Mouse (Mus musculus): Measurements from ENCODE around the gene Ttc3. TPM values are rescaled to one million over a fixed set of nuclear protein-coding genes. Genes with fewer than 3 reads are reported as not detected.

Gene Ttc3
- 55.2 and 56.6 TPM in 2 replicates for polyA plus RNA-seq (2015; fragmentation: Nextera tagmentation; extraction: Ambion mirVana)

DNA sequence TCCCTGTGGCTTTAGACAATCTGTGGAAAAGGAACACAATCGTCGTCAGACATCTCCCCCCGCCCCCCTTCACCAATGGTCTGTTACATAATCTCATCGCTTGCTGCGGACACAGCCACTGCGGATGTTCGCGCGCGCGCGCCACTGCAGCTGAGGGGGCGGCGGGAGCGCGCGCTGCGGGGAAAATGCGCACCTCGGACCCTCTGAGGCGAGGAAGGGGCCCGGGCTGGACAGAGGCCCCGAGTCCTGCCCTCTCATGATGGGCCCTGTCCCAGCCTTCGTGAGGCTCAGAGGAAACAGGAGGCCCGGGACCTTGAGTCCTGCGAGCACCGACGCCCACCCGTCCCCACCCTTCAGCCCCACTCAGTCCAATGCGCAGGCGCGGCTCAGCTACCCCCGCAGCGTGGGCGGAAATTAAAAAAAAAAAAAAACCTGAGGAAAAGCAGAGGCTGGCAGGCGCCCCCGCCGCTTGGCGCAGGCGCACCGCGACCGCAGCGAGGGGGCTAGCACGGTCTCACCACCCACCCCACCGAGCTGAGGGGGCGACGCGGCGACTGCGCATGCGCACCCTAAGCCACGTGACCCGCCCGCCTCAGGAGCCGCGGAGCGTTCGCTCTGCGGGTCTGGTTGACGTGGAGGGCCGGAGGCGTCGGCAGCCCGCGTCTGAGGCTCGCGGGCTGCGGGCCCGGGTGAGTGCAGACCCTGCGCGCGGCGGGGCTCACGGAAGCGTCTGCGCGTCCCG lies at the start of gene Ttc3:
Ttc3 (plus strand) TSS at position 446 of the 742 bp plus-strand sequence.
- H3K9ac ChIP-seq (ENCODE audit: low read depth, low read length), result peak within 1 kb of the TSS; percentile 84
- no peaks in the 10 kb centered on the region for H3K36me3 ChIP-seq (ENCODE audit: control insufficient read depth, insufficient read depth)
- peak; percentile 77 for ATAC-seq
- peak within 1 kb of the TSS; percentile 88 for H3K4me2 ChIP-seq (replicated peaks; ENCODE audit: low read depth)
- no peaks in the 10 kb centered on the region for H3K27me3 ChIP-seq (replicated peaks; ENCODE audit: control insufficient read depth, insufficient read depth, low read length)
- peak within 1 kb of the TSS; percentile 87 for H3K4me3 ChIP-seq (ENCODE audit: low read depth, low read length)
- peak within 1 kb of the TSS; percentile 91 for H3K27ac ChIP-seq (ENCODE audit: low read depth, low read length)
- under 1% methylated on average over 71 of the region's 79 CpGs for WGBS
- TF ChIP-seq CTCF (IDR thresholded peaks at IDR 0.05; ENCODE audit: low read depth), result no peak
- H3K4me1 ChIP-seq (replicated peaks; ENCODE audit: control insufficient read depth, insufficient read depth, low read length), result peaks cover 4% of the 10 kb centered on the region; the same call in 1 of the 2 replicates
- no peaks in the 10 kb centered on the region for H3K9me3 ChIP-seq (ENCODE audit: control insufficient read depth)

DNA sequence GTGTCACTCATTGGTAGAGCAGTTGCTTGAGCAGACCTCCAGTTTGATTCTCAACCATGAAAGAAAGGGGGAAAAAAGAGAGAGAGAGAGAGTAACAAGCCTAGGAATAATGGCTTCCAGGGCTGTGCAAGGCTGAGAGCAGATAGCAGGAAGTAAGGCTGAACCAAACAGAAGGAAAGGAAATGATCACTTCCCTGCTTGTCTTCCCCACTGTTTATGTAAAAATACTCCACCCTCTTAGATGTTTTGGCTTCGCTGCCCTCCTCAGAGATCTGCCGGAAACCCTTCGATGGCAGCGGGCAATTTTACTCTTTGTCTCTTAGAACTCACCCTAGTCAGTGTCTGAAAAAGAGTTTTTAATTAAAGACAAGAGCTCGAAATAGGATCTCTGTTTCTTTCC lies 46.7 kb upstream of the Ttc3 start:
- 60% methylated on average over 5 of the region's 5 CpGs for WGBS
- no peak overlapping the region for H3K27ac ChIP-seq (ENCODE audit: low read depth, low read length)
- H3K36me3 ChIP-seq (ENCODE audit: control insufficient read depth, insufficient read depth), result no peaks in the 10 kb centered on the region
- H3K9ac ChIP-seq (ENCODE audit: low read depth, low read length), result no peak overlapping the region
- no peak overlapping the region for H3K4me3 ChIP-seq (ENCODE audit: low read depth, low read length)
- no peak for ATAC-seq
- H3K27me3 ChIP-seq (replicated peaks; ENCODE audit: control insufficient read depth, insufficient read depth, low read length), result 0 out of 2 replicates have a peak, but pooled peaks cover 4% of the 10 kb centered on the region
- peaks cover 3% of the 10 kb centered on the region; the same call in 1 of the 2 replicates for H3K4me1 ChIP-seq (replicated peaks; ENCODE audit: control insufficient read depth, insufficient read depth, low read length)
- H3K4me2 ChIP-seq (replicated peaks; ENCODE audit: low read depth), result no peak overlapping the region
- H3K9me3 ChIP-seq (ENCODE audit: control insufficient read depth), result no peaks in the 10 kb centered on the region
- no peak for TF ChIP-seq CTCF (IDR thresholded peaks at IDR 0.05; ENCODE audit: low read depth)

DNA sequence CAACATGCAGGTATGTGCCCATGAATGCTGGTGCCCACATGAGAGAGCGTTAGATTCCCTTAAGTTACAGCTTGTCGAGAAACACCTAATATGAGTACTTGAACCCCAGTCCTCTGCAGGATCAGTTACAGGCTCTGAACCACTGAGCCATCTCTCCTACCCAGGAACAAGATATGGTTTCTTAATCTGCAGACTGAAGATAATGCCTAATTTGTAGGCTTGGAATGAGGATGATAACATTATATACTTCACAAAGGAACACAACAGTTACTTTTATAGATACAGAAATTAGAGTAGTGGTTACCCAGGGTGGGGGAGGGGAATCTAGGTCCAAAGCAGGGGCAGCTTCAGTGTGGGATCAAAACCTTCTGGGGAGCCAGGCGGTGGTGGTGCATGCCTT lies 44.4 kb upstream of the Ttc3 start:
- Histone ChIP-seq H3K27me3 (replicated peaks; ENCODE audit: control insufficient read depth, insufficient read depth, low read length) (0 out of 2 replicates have a peak, but pooled peaks cover 4% of the 10 kb centered on the region), H3K36me3 (ENCODE audit: control insufficient read depth, insufficient read depth) (no peaks in the 10 kb centered on the region), H3K4me1 (replicated peaks; ENCODE audit: control insufficient read depth, insufficient read depth, low read length) (peaks cover 3% of the 10 kb centered on the region; the same call in 1 of the 2 replicates), H3K27ac (ENCODE audit: low read depth, low read length) (no peak overlapping the region), H3K4me2 (replicated peaks; ENCODE audit: low read depth) (no peak overlapping the region), H3K9ac (ENCODE audit: low read depth, low read length) (no peak overlapping the region), H3K9me3 (ENCODE audit: control insufficient read depth) (no peaks in the 10 kb centered on the region), H3K4me3 (ENCODE audit: low read depth, low read length) (no peak overlapping the region)
- 93% methylated on average over 3 of the region's 3 CpGs for WGBS
- TF ChIP-seq CTCF (IDR thresholded peaks at IDR 0.05; ENCODE audit: low read depth), result no peak
- no peak for ATAC-seq

DNA sequence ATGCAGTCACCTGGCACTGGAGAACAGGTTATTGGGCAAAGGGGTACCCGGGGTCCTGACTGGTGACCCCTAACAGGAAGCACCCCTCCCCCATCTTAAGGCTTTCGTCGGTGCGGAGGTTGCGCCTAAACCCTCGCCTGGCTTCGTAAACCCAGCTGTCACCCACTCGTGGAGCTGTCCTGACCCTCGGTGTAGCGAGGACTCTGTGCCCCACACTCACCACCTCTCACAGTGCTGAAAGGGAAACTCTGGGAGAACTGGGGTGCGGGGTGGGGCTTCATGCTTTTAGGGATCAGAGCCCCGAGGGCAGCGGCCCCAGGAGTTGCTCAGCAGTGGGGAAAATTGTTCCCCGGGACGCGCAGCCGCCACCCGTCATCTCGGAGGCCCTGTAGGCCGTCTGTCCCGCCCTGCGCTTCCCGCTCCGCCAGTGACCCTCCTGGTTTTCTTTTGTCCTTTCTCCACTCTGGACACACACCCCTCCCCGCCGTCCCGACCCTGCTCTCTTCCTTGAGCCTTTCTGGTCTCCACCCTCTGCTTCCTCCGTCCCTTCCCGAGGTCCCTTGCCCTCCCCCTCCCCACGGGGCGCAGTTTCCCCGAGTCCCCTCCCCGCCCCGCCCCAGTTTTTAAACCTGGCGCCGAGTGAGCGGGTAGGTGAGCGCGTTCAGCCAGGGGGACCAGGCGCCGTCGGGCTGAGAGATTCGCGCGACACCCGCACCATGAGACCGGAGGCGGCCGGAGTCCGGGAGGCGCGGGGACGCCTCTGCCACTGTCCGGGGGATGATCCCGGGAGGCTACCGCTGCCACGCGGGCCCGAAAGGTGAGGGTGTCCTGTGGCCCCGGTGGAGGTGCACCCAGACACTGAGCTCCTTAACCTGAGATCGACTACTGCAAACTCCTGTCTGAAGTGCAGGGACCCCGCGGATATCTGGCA lies 42.4 kb upstream of the Ttc3 start, which contains the start of gene Ripply3:
Ripply3 (plus strand) TSS at position 640 of the 931 bp plus-strand sequence.
- Histone ChIP-seq H3K4me2 (replicated peaks; ENCODE audit: low read depth) (peak within 1 kb of the TSS; percentile 92), H3K27me3 (replicated peaks; ENCODE audit: control insufficient read depth, insufficient read depth, low read length) (0 out of 2 replicates have a peak, but pooled peaks cover 4% of the 10 kb centered on the region), H3K4me1 (replicated peaks; ENCODE audit: control insufficient read depth, insufficient read depth, low read length) (peaks cover 3% of the 10 kb centered on the region; the same call in 1 of the 2 replicates), H3K9ac (ENCODE audit: low read depth, low read length) (peak within 1 kb of the TSS; percentile 57), H3K4me3 (ENCODE audit: low read depth, low read length) (peak within 1 kb of the TSS; percentile 68), H3K27ac (ENCODE audit: low read depth, low read length) (no peak within 1 kb of the TSS), H3K36me3 (ENCODE audit: control insufficient read depth, insufficient read depth) (no peaks in the 10 kb centered on the region), H3K9me3 (ENCODE audit: control insufficient read depth) (no peaks in the 10 kb centered on the region)
- peak; percentile 42 for ATAC-seq
- TF ChIP-seq CTCF (IDR thresholded peaks at IDR 0.05; ENCODE audit: low read depth), result no peak
- 2% methylated on average over 62 of the region's 63 CpGs for WGBS

DNA sequence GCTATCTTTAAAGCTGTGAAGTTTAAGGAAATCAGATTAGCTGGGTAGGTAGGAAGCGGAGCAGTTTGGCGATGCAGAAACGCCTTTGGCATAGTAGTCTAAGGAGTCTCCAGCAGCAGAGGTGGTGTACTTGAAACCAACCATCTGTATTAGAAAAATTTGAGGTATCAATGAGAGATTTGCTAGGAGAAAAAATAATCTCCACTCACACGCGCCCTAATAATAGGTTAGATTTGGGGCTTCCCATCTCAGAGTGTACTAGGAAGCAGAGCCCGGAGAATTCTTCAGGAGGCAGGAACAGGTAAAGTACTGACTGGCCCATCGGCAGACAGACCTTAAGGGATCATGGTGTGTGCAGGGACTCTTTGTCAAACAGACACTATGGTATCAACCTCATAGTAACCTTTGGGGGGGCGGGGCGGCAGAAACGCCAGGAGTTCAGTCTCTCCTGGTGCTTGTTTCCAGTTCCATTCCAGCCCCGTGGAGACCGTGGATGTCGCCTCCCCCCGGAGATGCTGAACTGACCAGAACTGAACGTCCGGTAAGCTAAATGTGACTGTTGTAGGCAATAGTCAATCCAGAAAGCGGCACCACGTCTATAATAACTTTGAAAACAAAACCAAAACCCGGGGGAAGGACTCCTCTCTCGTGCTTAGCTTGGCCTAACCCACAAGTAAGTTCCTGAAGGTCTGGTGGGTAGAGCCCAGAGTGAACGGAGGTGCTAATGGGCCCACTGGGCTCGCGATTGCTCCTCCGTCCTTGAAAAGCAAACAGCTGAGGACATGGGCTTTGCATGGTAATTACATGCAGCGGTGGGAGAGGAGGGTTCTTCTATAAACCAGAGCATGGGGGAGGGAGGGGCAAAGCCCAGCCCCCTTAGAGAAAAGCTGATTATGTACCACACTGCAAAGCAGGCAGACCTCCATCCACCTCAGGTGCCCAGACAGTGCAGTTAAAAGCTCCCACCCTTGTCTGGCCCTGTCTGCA lies 41.2 kb upstream of the Ttc3 start:
- H3K9ac ChIP-seq (ENCODE audit: low read depth, low read length), result 0 out of 2 replicates have a peak overlapping the region, but pooled peaks have one; percentile 57
- ATAC-seq, result no peak
- TF ChIP-seq CTCF (IDR thresholded peaks at IDR 0.05; ENCODE audit: low read depth), result no peak

More for the DNA sequence above, 41.2 kb upstream of the Ttc3 start:
- H3K4me1 ChIP-seq (replicated peaks; ENCODE audit: control insufficient read depth, insufficient read depth, low read length), result peaks cover 3% of the 10 kb centered on the region; the same call in 1 of the 2 replicates
- H3K36me3 ChIP-seq (ENCODE audit: control insufficient read depth, insufficient read depth), result no peaks in the 10 kb centered on the region
- 0 out of 2 replicates have a peak, but pooled peaks cover 4% of the 10 kb centered on the region for H3K27me3 ChIP-seq (replicated peaks; ENCODE audit: control insufficient read depth, insufficient read depth, low read length)
- 21% methylated on average over 25 of the region's 25 CpGs for WGBS
- no peak overlapping the region for H3K27ac ChIP-seq (ENCODE audit: low read depth, low read length)
- peak overlapping the region; percentile 68 for H3K4me3 ChIP-seq (ENCODE audit: low read depth, low read length)
- H3K4me2 ChIP-seq (replicated peaks; ENCODE audit: low read depth), result peak overlapping the region; percentile 92
- no peaks in the 10 kb centered on the region for H3K9me3 ChIP-seq (ENCODE audit: control insufficient read depth)

Data from intestine, postnatal 0 days (tissue).